Mouse (Mus musculus) kidney, postnatal 4 days (tissue): ENCODE results near the gene Hba-a2.

Source experiments
- DNase-seq, 2 experiments: peaks; one replicate each; pipeline ENCODE4 v3.0.0; 2021; ENCODE audit warnings: mixed read lengths in 2 of 2

Hba-a2 gene

DNA sequence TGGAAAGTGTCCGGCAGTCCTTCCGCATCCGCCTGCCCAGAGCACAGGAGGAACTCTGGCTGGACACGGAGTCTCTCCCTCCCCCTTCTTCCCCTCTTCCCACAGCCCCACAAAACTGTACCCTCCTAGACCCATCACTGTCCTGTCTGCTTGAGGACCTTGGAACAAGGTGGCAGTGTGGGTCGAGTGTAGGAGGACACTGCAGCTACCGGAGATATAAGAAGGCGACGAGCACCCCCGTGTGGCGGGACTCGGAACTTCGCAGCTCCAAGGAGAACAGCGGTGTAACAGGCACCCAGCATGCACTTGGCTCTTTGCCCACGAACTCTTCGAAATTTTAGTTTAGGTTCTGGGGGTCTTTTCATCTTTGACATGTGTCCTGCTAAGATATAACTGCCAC is 28.3 kb downstream of the Hba-a2 start:
- peak; percentile 95 for DNase-seq

DNA sequence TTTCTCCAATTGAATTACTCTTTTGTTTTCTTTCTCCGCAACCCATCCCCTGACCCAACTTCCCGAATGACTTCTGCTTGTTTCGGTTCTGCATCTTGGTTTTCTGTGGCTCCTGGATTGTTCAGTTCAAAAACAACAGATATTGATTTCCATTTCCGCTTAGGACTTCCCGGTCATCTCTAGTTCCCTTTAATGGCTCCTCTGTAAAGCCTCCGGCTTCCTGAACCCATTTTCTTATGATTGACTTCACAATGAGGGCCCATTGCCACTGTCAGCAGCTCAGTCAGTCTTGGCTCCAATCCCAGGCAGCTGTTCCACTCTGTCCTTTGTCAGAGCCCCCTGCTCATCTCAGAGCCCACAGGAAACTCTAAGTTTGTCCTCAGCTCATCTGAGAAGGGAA is 34.8 kb downstream of the Hba-a2 start:
- DNase-seq = peak; percentile 64 to 67

DNA sequence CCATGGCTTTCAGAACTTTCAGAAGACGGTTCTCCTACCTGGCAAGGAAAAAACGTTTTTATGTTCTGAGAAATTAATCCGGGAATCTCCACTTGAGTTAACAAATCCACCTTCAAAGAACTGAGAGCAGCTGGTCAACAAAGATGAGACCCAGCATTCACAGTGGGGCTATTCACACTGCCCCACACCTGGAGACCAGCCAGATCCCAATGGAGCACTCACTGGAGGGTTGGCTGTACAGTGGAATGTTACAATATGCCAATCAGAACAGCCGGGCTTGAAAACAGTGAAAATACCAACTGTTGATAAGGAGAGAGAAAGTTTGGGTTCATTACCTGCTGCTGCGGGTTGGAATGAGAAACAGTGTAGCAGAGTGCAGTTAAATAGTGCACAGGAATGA is 35.6 kb downstream of the Hba-a2 start:
- DNase-seq = no peak

DNA sequence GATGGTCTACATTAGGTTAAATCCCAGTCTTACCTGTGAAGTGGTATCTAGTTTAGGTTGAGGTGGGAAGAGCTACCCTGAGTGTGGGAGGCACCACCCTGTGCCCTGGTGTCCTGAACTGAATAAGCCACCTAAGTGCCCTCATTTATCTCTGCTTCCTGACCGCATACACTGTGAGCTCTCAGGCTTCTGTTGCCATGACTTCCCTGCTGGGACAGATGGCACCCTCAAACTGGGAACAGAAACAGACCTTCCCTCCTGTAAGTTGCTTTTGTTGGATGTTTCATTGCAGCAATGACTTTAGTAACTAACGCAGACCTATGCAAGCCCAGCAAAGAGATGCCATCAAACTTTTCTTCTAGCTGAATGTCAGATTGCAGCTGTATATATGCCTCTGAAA is 36.9 kb downstream of the Hba-a2 start:
- no peak for DNase-seq

DNA sequence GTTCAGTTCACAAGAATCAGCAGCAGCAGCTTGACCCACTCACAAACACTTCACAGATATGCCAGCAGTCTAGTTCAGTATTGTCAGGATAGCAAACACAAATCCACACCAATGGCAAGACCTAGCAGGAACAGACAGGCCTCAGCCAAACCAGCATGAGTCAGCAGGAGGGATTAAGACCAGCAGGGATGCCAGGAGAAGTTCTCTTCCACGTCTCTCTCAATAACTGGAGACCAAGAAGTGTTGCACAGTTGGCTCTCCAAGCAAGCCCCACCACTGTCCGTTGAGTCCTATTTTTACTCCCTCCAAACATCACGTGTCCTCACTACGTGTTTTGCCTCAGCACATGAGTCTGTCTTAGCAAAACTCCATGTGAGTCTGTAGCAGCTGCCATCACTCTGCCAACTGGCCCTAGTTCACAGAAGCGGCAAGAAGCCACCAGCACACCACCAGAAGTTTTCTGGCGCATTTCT is 40.2 kb downstream of the Hba-a2 start:
- DNase-seq = no peak

DNA sequence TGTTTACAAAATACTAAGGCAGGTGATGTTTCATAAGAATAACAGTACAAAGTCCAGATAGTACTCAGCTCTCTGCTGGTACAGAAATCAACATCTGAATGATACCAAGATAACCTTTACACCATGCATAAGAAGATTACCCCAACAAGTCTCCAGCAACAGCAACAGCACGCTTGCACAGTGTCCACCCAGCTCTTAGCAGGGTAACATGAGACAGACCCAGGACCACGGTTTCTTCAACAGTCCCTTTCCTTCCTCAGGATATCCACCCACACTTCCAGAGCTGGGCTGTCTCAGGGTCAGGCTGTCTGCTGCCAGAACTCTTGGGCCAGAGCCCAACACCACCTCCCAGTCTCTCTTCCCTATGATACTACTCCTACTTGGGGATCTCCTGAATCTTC is 42.8 kb downstream of the Hba-a2 start:
- peak; percentile 37 to 61 for DNase-seq

DNA sequence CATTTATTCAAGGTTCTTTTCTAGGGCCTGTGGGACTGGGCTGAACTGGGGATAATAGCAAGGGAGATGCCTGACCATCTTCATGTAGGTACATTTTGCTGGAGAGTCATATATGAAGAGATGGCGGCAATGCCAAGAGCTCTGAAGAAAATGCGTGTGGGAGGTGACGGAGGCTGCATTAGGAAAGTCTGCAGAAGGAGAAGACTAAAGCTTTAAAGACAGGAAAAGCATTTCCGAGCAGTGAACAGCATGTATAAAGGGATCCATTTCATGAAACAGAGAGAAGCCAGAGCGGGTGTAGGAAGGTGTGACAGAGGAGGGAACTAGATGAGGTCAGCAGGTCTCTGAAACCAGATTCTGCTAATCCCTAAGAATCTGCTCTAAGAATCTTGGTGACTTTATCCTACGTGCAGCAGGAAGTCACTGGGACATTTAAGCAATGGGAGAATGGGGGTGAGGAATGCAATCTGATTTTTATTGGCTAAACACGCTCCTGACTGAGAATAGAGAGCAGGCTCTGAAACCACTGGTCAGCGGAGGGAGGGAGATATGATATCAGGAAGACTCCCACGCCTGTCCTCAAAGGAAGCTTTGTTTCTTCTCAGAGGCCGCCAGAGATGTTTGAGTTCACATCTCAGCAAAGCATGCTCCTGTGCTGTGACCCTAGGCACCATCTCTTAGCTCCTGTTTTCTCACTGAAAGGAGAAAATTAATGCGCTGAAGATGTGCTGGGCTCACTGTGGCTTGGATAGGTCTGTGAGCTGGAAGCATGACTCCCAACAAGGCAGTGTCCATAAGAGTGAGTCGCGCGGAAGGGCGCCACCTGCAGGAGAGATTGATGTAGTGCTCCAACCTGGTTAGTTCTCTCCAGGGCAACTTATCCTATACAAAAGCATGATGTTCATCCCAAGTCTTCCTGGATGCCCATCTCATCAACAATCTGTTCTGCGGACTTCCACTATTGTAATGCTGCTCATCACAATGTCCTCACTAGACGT is 44.5 kb downstream of the Hba-a2 start:
- DNase-seq = peak; percentile 77 to 82

DNA sequence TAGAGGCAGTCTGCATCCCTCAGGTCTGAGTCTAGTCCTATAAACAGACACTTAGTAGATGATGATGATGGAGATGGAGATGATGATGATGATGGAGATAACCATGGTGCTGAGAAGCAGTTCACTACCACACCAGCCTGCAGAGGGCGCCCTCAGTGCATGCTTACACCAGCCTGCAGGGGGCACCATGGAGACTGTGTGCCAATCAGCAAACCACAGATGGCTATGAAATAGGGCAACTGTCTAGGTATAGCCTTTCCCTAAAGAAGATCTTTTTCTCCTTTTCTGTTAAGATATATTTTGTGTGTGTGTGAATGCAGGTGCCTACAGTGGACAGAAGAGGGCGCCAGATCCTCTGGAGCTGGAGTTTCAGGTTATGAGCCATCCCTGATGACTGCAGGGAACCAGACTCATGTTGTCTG is 46.5 kb downstream of the Hba-a2 start:
- DNase-seq = peak; percentile 70 to 77

DNA sequence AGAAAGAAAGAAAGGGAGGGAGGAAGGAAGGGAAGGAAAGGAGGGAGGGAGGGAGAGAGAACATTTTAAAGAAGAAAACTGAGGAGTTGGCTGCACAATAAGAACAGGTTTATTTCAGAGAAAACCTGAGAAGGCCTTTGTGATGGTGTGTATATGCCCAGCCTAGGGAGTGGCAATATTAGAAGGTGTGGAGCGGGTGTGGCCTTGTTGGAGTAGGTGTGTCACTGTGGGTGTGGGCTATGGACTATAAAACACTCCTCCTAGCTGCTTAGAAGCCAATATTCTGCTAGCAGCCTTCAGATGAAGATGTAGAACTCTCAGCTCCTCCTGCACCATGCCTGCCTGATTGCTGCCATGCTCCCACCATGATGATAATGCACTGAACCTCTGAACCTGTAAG is 47.1 kb downstream of the Hba-a2 start:
- no peak for DNase-seq

DNA sequence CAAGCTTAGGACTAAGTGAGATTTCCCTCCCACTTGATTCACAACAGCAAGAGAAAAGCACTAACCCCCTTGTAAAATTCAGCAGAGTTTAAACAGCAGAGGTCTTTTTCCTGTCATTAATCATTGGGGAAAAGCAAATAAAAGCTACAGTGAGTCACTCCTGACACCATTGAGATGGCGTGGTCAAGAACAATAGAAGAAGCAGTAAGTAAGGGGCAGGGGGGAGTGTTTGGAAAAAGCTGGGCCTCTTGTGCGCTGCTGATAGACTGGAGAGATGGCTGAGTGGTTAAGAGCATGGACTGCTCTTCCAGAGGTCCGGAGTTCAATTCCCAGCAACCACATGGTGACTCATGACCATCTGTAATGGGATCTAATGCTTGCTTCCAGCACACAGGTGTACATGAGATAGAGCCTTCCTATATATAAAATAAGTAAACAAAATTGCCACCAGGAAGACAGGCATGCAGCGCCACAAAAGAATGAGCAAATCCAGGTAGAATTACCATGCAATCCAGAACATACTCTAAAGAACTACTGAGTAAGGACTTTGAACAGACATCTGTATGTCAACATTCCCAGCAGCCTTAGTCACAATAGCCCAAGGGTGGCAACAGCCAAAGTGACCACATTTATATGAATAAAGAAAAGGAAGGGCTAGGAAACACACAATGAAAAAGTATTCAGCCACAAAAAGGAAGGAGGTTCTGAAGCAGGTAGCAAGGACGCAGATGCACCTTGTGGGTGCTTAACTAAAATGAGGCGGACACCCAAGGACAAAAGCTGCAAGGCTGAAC is 49.4 kb downstream of the Hba-a2 start:
- DNase-seq = no peak
